Mouse (Mus musculus) left cerebral cortex, adult 2 months (tissue): Measurements from ENCODE around the gene Osbpl3. TPM values are rescaled to one million over a fixed set of nuclear protein-coding genes. Genes with fewer than 3 reads are reported as not detected.

Experiments
- DNase-seq, 2 experiments: peaks; one replicate each; pipeline ENCODE4 v3.0.0; 2021 to 2022; ENCODE audit warnings: low spot score in 2 of 2, mixed read lengths in 1 of 2; ENCODE audit errors: extremely low spot score in 1 of 2
- H3K27ac ChIP-seq: fragments of 200-600 bp; 2 replicates; pipeline ENCODE4 v1.8.1; 2022
- H3K4me3 ChIP-seq: fragments of 200-600 bp; 2 replicates; pipeline ENCODE4 v1.8.1; 2022
- CTCF ChIP-seq: fragments of 200-600 bp; IDR thresholded peaks from 2 replicates; pipeline ENCODE4 v1.8.1; 2022; ENCODE audit warnings: antibody characterized with exemption, mild to moderate bottlenecking, moderate library complexity
- intact Hi-C: fragments of 180-260 bp; cut with DNase I; formaldehyde crosslinking; loops from one replicate; pipeline ENCODE4 v1.15.1; 2025
- total RNA-seq, 2 experiments: library from RNA; stranded (reverse); gene quantifications; 2 replicates each; pipeline ENCODE4 v1.2.3; 2021

Gene Osbpl3
- total RNA-seq, 2 experiments from 2014 or later: 45.5 to 56.0 TPM

GRCm38 (mm10) chr6:50399427-50400195, 56.4 kb downstream of the Osbpl3 start:
- intact Hi-C loops: loop anchor here (1.0 to 5.0 kb wide), 4 partner anchors 20 to 81 kb away; no protein-coding TSS in a partner anchor
- H3K4me3 ChIP-seq: no peak overlapping the region
- no peak for TF ChIP-seq CTCF
- peak overlapping the region; percentile 80 for H3K27ac ChIP-seq
- DNase-seq: no peak

- intact Hi-C loops: no loop called here
Measured at GRCm38 (mm10) chr6:50398324-50398723, 57.7 kb downstream of the Osbpl3 start.

GRCm38 (mm10) chr6:50397116-50397515, 58.9 kb downstream of the Osbpl3 start:
- Histone ChIP-seq H3K4me3 (no peak overlapping the region), H3K27ac (no peak overlapping the region)
- intact Hi-C loops: no loop called here
- DNase-seq: no peak
- TF ChIP-seq CTCF: no peak

More at GRCm38 (mm10) chr6:50398324-50398723, 57.7 kb downstream of the Osbpl3 start:
- no peak for DNase-seq
- Histone ChIP-seq H3K27ac (peak overlapping the region; percentile 74), H3K4me3 (no peak overlapping the region)
- TF ChIP-seq CTCF: no peak

DNA sequence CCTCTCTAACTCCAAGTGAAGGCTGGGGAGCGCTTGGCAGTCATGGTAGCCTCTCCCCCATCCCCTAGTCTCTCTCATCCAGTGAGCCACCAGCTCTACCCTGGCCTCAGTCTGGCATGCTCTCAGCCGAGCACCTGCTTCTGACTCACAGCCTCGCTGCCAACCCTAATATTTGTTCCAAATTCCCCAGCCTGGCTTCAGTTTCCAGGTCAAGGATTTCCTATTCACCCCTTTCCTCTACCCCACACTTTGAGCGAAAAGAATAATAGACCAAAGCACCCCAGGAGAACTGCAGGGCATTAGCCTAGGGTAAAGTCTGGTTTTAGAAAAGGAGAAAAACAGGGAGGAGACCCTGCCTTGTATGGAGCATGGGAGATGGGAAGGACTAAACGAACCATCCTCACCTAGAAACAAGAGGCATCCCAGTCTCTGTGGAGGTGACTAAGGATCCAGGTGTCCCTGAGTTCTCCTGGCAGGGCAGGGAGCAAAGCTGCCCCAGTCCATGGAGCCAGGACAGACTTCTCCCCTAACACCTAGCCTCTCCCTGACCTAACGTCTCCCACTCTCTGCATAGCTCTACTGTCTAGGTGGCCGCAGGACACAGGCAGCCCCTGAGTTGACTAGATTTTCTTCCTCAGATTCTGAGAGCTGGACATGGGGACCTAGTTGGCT, 60.2 kb downstream of the Osbpl3 start:
- Histone ChIP-seq H3K27ac (no peak overlapping the region; the same call in 1 of the 2 replicates), H3K4me3 (no peak overlapping the region)
- TF ChIP-seq CTCF: no peak
- no peak for DNase-seq
- intact Hi-C loops: no loop called here

DNA sequence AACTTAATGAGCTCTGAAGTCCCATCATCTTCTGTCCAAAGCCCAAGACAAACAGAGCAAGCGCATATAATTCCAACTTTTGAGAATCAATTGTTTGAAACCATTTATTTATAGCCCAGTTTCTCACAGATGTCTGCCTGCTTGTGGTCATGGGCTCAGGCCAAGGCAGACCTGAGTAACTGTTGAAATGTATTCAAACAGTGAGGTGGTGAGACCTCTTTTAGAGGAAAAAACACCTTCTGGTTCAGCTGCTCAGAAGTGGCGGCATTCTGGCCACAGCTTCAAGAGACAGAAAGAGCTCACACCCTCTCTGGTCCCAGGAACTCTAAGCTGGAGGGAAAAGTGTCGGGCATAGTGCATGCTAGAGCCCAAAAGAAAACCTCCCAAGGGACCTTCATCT, 61.6 kb downstream of the Osbpl3 start:
- no peak for TF ChIP-seq CTCF
- intact Hi-C loops: no loop called here
- Histone ChIP-seq H3K4me3 (no peak overlapping the region), H3K27ac (no peak overlapping the region)
- no peak for DNase-seq

- Histone ChIP-seq H3K27ac (no peak overlapping the region), H3K4me3 (no peak overlapping the region)
- DNase-seq: no peak
- intact Hi-C loops: no loop called here
- no peak for TF ChIP-seq CTCF
Measured at GRCm38 (mm10) chr6:50393960-50394359, 62.0 kb downstream of the Osbpl3 start.

DNA sequence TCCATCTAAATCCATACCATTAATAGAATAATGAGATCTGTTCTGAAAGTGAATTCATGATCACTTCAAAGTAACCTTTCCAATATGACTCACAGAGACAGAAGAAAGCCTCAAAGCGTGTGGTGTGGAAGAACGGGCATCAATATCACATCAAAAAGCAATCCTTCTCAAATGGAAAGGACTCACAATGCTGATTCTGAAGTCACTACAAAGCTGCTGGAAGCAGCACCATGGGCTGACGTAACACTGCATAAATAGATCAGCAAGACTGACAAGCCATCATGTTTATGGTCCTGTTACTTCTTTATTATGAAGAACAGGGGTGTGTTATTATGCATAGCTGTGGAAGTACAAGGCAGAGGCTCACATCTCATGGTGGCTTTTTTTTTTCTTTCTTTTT, 64.0 kb downstream of the Osbpl3 start:
- intact Hi-C loops: no loop called here
- no peak overlapping the region for H3K27ac ChIP-seq
- no peak for DNase-seq
- H3K4me3 ChIP-seq: no peak overlapping the region
- TF ChIP-seq CTCF: no peak

DNA sequence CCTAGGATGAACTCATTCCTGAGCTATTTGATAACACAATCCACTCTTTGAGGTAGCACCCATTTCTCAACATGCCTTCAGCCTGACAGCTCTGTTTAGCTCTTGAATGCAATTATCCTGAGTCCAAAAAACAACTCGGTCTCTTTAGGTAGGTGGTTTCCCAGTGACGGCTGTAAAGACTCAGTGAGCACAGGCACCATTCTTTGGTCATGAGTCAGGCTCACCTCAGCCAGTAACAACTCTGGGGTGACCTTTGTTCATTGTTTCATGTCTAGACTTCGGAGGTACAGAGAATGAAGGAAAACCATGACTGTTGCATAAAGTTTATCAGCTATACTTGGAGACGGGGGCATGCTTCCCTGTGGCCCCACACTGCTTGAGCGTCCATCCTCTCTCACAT, 65.7 kb downstream of the Osbpl3 start:
- Histone ChIP-seq H3K4me3 (no peak overlapping the region), H3K27ac (no peak overlapping the region)
- intact Hi-C loops: no loop called here
- no peak for TF ChIP-seq CTCF
- no peak for DNase-seq

DNA sequence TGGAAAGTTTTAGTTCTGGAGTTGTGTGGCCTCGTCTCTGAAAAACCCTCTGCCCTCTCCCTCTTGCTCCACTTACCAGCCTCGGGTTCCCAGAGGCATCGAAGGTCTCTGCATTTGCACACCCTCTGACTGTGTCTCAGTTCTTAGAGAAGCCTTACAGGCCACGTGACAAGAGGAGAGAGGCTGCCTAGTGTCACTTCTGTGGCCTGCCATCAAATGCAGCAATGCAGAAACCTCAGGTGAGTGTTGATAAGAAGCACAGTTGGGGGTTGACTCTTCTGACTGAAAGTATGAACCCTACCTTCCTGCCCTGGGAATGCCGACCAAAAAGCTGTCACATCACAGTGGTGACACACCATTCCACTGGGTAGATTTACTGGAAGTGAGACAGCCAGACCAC, 68.4 kb downstream of the Osbpl3 start:
- no peak overlapping the region for H3K27ac ChIP-seq
- TF ChIP-seq CTCF: no peak
- DNase-seq: no peak
- H3K4me3 ChIP-seq: no peak overlapping the region
- intact Hi-C loops: no loop called here

DNA sequence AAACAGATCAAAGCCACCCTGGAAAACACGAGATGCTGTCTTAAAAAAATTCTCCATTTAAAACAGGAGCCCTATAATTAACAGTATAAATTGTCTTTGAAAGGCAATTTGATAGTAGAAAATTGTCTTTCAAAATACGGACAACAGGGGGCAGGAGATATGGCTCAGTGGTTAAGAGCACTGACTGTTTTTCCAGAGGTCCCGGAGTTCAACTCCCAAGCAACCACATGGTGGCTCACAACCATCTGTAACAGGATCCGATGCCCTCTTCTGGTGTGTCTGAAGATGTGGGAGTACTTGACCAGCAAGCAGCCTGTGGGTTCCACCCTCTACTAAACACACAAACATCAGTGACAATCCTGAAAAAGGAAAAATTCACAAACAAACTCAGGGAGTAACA, 69.5 kb downstream of the Osbpl3 start:
- H3K4me3 ChIP-seq: no peak overlapping the region
- intact Hi-C loops: no loop called here
- no peak for DNase-seq
- H3K27ac ChIP-seq: peak overlapping the region; percentile 48; the same call in 1 of the 2 replicates
- TF ChIP-seq CTCF: peak; percentile 16

- H3K27ac ChIP-seq: peak overlapping the region; percentile 70
- DNase-seq: no peak
- intact Hi-C loops: no loop called here
- no peak for TF ChIP-seq CTCF
- no peak overlapping the region for H3K4me3 ChIP-seq
Measured at GRCm38 (mm10) chr6:50385451-50386013, 70.5 kb downstream of the Osbpl3 start.

DNA sequence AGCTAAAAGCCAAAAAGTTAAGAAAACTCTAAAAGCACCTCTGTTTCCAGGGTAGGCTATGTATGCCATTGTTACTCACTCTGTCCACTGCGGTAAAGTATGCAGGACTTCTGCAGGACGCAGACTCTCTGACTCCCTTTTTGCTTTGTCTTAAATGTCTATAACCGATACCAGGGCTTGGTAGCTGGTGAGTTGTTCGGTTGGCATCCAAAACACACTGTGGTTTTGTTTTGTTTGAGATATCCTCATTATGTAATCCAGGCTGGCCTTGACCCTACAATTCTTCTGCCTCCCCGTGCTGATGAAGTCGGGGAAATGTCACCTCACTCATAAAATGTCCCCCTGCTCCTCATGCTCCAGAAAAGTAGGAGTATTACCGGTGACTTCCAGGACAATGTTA, 73.3 kb downstream of the Osbpl3 start:
- Histone ChIP-seq H3K4me3 (no peak overlapping the region), H3K27ac (peak overlapping the region; percentile 4; the same call in 1 of the 2 replicates)
- intact Hi-C loops: no loop called here
- no peak for TF ChIP-seq CTCF
- DNase-seq: no peak
